Mouse (Mus musculus): Measurements from ENCODE around the gene Dnm3.

DNA sequence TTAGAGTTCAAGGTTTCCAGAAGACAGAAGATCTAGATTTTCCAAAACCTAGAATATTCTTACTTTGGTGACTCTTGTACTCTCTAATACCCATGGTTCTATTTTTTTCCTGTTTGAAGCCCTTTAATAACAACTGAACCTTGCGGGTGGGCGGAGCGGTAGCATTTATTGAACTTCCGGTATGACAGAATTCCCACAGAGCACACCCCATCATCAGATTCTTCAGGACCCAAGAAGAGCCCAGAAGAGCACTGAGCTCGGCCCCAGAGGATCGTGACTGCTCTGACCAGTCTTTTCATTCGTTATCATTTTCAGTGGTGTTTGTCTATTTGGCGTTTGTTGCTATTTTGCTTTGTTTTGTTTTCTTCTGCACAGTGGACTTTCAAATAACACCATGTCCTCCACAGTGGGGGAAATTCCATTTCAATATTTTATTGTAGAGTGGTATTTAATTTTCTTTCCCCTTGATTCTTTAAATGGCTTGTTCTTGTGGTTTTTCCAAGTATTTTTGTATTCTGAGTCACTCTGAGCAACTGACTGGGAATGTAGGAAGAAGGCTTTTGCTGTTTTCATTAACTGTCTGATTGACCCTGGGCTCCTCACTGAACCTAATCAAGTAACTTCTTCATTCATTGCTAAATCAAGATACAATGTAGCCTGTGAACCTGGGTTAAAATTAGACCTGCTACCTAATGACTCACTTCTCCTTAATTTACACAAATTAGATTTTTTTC is 344.8 kb downstream of the Dnm3 start:
- TF ChIP-seq CTCF (IDR thresholded peaks at IDR 0.05; ENCODE audit: extremely low read depth, insufficient read length, insufficient replicate concordance, low read depth, low read length): no peak
- TF ChIP-seq POLR2A (IDR thresholded peaks at IDR 0.05; ENCODE audit: low read depth, low read length): no peak

Data from small intestine, adult 2 months (tissue).